Mouse (Mus musculus): ENCODE measurements at regions not wholly inside any gene's neighbourhood (a gene's known extent, or its start where the extent isn't known, plus 50 kb on each side); places are given as distances from the start of the nearest gene placed in this dataset.

- DNase-seq (ENCODE audit: low read depth, low spot score), result no peak
- Histone ChIP-seq H3K36me3 (ENCODE audit: control insufficient read depth in 1 of 2, insufficient read depth in 2 of 2, low read length in 2 of 2) (no peaks in the 10 kb centered on the region), H3K27me3 (ENCODE audit: control insufficient read depth in 1 of 2, insufficient read depth in 2 of 2, low read length in 2 of 2) (no peaks in the 10 kb centered on the region)
Measured at GRCm38 (mm10) chr1:73513822-73514221, 498.1 kb upstream of the Tnp1 start.

GRCm38 (mm10) chr1:73512836-73513235 lies 497.1 kb upstream of the Tnp1 start:
- no peaks in the 10 kb centered on the region for H3K36me3 ChIP-seq (ENCODE audit: control insufficient read depth in 1 of 2, insufficient read depth in 2 of 2, low read length in 2 of 2)
- no peaks in the 10 kb centered on the region for H3K27me3 ChIP-seq (ENCODE audit: control insufficient read depth in 1 of 2, insufficient read depth in 2 of 2, low read length in 2 of 2)
- TF ChIP-seq KAT2A (conservative IDR thresholded peaks at IDR 0.05; ENCODE audit: low read depth, low read length), result no peak
- no peak for TF ChIP-seq ZMIZ1 (IDR thresholded peaks at IDR 0.05; ENCODE audit: low read depth, low read length)
- no peak for TF ChIP-seq ELF1 (IDR thresholded peaks at IDR 0.05; ENCODE audit: low read depth, low read length)
- no peak for TF ChIP-seq SMC3 (IDR thresholded peaks at IDR 0.05; ENCODE audit: low read depth, low read length)
- no peak for TF ChIP-seq HCFC1 (IDR thresholded peaks at IDR 0.05; ENCODE audit: low read depth, low read length)
- no peak for TF ChIP-seq MYB (IDR thresholded peaks at IDR 0.05; ENCODE audit: low read depth, low read length)
- TF ChIP-seq TAL1 (IDR thresholded peaks at IDR 0.05; ENCODE audit: low read length), result no peak
- no peak for TF ChIP-seq CHD1 (IDR thresholded peaks at IDR 0.05; ENCODE audit: low read depth, low read length)
- no peak for TF ChIP-seq ZKSCAN1 (IDR thresholded peaks at IDR 0.05; ENCODE audit: low read depth, low read length)
- TF ChIP-seq GABPA (IDR thresholded peaks at IDR 0.05; ENCODE audit: low read depth, low read length), result no peak
- no peak for TF ChIP-seq GATA1 (IDR thresholded peaks at IDR 0.05; ENCODE audit: low read depth, low read length)
- no peak for TF ChIP-seq MYC (IDR thresholded peaks at IDR 0.05; ENCODE audit: low read depth, low read length)
- H3K79me2 ChIP-seq (ENCODE audit: control insufficient read depth, insufficient read depth, low read length, poor library complexity), result no peaks in the 10 kb centered on the region
- H3K9me3 ChIP-seq (replicated peaks; ENCODE audit: insufficient read depth, low read length), result no peaks in the 10 kb centered on the region
- no peak for DNase-seq (ENCODE audit: low read depth, low spot score)
- H3K4me3 ChIP-seq (ENCODE audit: control insufficient read depth in 1 of 2, insufficient read depth in 1 of 2, low read depth in 2 of 2, low read length in 2 of 2), result no peak overlapping the region
- no peaks in the 10 kb centered on the region for H3K4me1 ChIP-seq (ENCODE audit: control insufficient read depth in 1 of 2, insufficient read depth in 2 of 2, low read length in 2 of 2)
- H3K9ac ChIP-seq (ENCODE audit: control insufficient read depth, low read depth, low read length, poor library complexity, severe bottlenecking), result no peak overlapping the region
- no peak overlapping the region for H3K27ac ChIP-seq (ENCODE audit: control insufficient read depth, low read depth, low read length)

More at GRCm38 (mm10) chr1:73513822-73514221, 498.1 kb upstream of the Tnp1 start:
- Histone ChIP-seq H3K4me3 (ENCODE audit: control insufficient read depth in 1 of 2, insufficient read depth in 1 of 2, low read depth in 2 of 2, low read length in 2 of 2) (no peak overlapping the region), H3K9ac (ENCODE audit: control insufficient read depth, low read depth, low read length, poor library complexity, severe bottlenecking) (no peak overlapping the region), H3K79me2 (ENCODE audit: control insufficient read depth, insufficient read depth, low read length, poor library complexity) (no peaks in the 10 kb centered on the region), H3K27ac (ENCODE audit: control insufficient read depth, low read depth, low read length) (no peak overlapping the region), H3K9me3 (replicated peaks; ENCODE audit: insufficient read depth, low read length) (no peaks in the 10 kb centered on the region), H3K4me1 (ENCODE audit: control insufficient read depth in 1 of 2, insufficient read depth in 2 of 2, low read length in 2 of 2) (no peaks in the 10 kb centered on the region)
- TF ChIP-seq CTCF (IDR thresholded peaks at IDR 0.05 in 2 of 3, conservative IDR thresholded peaks at IDR 0.05 in 1 of 3; ENCODE audit: control insufficient read depth in 1 of 3, insufficient read depth in 1 of 3, low read depth in 2 of 3, low read length in 3 of 3, poor library complexity in 1 of 3, severe bottlenecking in 1 of 3), result no peak

GRCm38 (mm10) chr1:73507071-73507754 lies 491.5 kb upstream of the Tnp1 start:
- DNase-seq (ENCODE audit: low read depth, low spot score), result no peak
- no peak overlapping the region for H3K27ac ChIP-seq (ENCODE audit: control insufficient read depth, low read depth, low read length)
- no peaks in the 10 kb centered on the region for H3K9me3 ChIP-seq (replicated peaks; ENCODE audit: insufficient read depth, low read length)
- no peaks in the 10 kb centered on the region for H3K79me2 ChIP-seq (ENCODE audit: control insufficient read depth, insufficient read depth, low read length, poor library complexity)
- no peaks in the 10 kb centered on the region for H3K27me3 ChIP-seq (ENCODE audit: control insufficient read depth in 1 of 2, insufficient read depth in 2 of 2, low read length in 2 of 2)
- no peak overlapping the region for H3K9ac ChIP-seq (ENCODE audit: control insufficient read depth, low read depth, low read length, poor library complexity, severe bottlenecking)
- H3K4me1 ChIP-seq (ENCODE audit: control insufficient read depth in 1 of 2, insufficient read depth in 2 of 2, low read length in 2 of 2), result no peaks in the 10 kb centered on the region
- no peaks in the 10 kb centered on the region for H3K36me3 ChIP-seq (ENCODE audit: control insufficient read depth in 1 of 2, insufficient read depth in 2 of 2, low read length in 2 of 2)
- no peak overlapping the region for H3K4me3 ChIP-seq (ENCODE audit: control insufficient read depth in 1 of 2, insufficient read depth in 1 of 2, low read depth in 2 of 2, low read length in 2 of 2)
- TF ChIP-seq NELFE (IDR thresholded peaks at IDR 0.05; ENCODE audit: low read depth, low read length) (no peak), MAZ (IDR thresholded peaks at IDR 0.05; ENCODE audit: low read depth, low read length) (no peak), ELF1 (IDR thresholded peaks at IDR 0.05; ENCODE audit: low read depth, low read length) (no peak), CHD1 (IDR thresholded peaks at IDR 0.05; ENCODE audit: low read depth, low read length) (no peak), USF2 (IDR thresholded peaks at IDR 0.05; ENCODE audit: borderline replicate concordance in 1 of 2, insufficient read depth in 1 of 2, low read depth in 1 of 2, low read length in 2 of 2) (no peak), TBP (IDR thresholded peaks at IDR 0.05; ENCODE audit: low read depth, low read length) (no peak), MAX (IDR thresholded peaks at IDR 0.05; ENCODE audit: low read length) (no peak), EP300 (IDR thresholded peaks at IDR 0.05; ENCODE audit: low read depth in 1 of 2, low read length in 2 of 2) (no peak), MAFK (IDR thresholded peaks at IDR 0.05; ENCODE audit: borderline replicate concordance, low read depth, low read length) (no peak), NRF1 (IDR thresholded peaks at IDR 0.05; ENCODE audit: insufficient read depth, low read depth, low read length, poor library complexity, severe bottlenecking) (no peak), TCF12 (IDR thresholded peaks at IDR 0.05; ENCODE audit: low read depth, low read length) (no peak), BHLHE40 (IDR thresholded peaks at IDR 0.05; ENCODE audit: borderline replicate concordance, low read depth, low read length) (no peak), USF1 (IDR thresholded peaks at IDR 0.05; ENCODE audit: low read depth, low read length) (no peak), POLR2A (IDR thresholded peaks at IDR 0.05; ENCODE audit: control insufficient read depth in 1 of 2, insufficient read depth in 1 of 2, low read depth in 1 of 2, low read length in 2 of 2, poor library complexity in 1 of 2) (no peak)
